Mouse (Mus musculus): Measurements from ENCODE around the gene Pih1d1. TPM values are rescaled to one million over a fixed set of nuclear protein-coding genes. Genes with fewer than 3 reads are reported as not detected.
A peak's percentile ranks its signal among the peaks of the same experiment; 100 is the strongest.
"Not testable (repeated sequence)": the region's sequence is repeated elsewhere in the genome, so short reads cannot be mapped to it uniquely, and the experiment has no call there.

The Pih1d1 gene
- total and polyA plus RNA-seq, 2 experiments from 2014 or later: 77.1 to 104 TPM

- Histone ChIP-seq H3K9ac (replicated peaks; ENCODE audit: low read length, poor library complexity, severe bottlenecking) (no peak overlapping the region), H3K36me3 (ENCODE audit: insufficient read depth, low read length) (no peaks in the 10 kb centered on the region), H3K9me3 (ENCODE audit: low read length) (no peaks in the 10 kb centered on the region), H3K27ac (ENCODE audit: low read depth, low read length) (no peak overlapping the region), H3K4me3 (ENCODE audit: low read depth, low read length) (peak overlapping the region; percentile 17; the same call in 1 of the 2 replicates), H3K27me3 (ENCODE audit: insufficient read depth, low read length) (peaks cover 58% of the 10 kb centered on the region), H3K4me2 (ENCODE audit: low read depth, low read length, poor library complexity, severe bottlenecking) (peak overlapping the region; percentile 13; the same call in 1 of the 2 replicates), H3K4me1 (ENCODE audit: insufficient read depth, low read length) (peaks cover 7% of the 10 kb centered on the region; the same call in 1 of the 2 replicates)
- ATAC-seq (ENCODE audit: low FRiP score) (no peak), DNase-seq (ENCODE audit: low spot score) (no peak)
- no peak for TF ChIP-seq CTCF (IDR thresholded peaks at IDR 0.05)
- WGBS: 4% methylated on average over 24 of the region's 24 CpGs
Measured at GRCm38 (mm10) chr7:45168656-45169055, 14.6 kb downstream of the Pih1d1 start.

GRCm38 (mm10) chr7:45169495-45169894, 15.4 kb downstream of the Pih1d1 start:
- peaks cover 4% of the 10 kb centered on the region; the same call in 1 of the 2 replicates for H3K4me1 ChIP-seq (ENCODE audit: insufficient read depth, low read length)
- H3K4me2 ChIP-seq (ENCODE audit: low read depth, low read length, poor library complexity, severe bottlenecking): no peak overlapping the region
- no peak for ATAC-seq (ENCODE audit: low FRiP score)
- H3K36me3 ChIP-seq (ENCODE audit: insufficient read depth, low read length): no peaks in the 10 kb centered on the region
- no peak overlapping the region for H3K9ac ChIP-seq (replicated peaks; ENCODE audit: low read length, poor library complexity, severe bottlenecking)
- H3K27ac ChIP-seq (ENCODE audit: low read depth, low read length): no peak overlapping the region
- peaks cover 56% of the 10 kb centered on the region for H3K27me3 ChIP-seq (ENCODE audit: insufficient read depth, low read length)
- DNase-seq (ENCODE audit: low spot score): no peak
- no peaks in the 10 kb centered on the region for H3K9me3 ChIP-seq (ENCODE audit: low read length)
- no peak for TF ChIP-seq CTCF (IDR thresholded peaks at IDR 0.05)
- no peak overlapping the region for H3K4me3 ChIP-seq (ENCODE audit: low read depth, low read length)
- 94% methylated on average over 3 of the region's 3 CpGs for WGBS

GRCm38 (mm10) chr7:45172974-45173373, 18.9 kb downstream of the Pih1d1 start:
- H3K4me3 ChIP-seq (ENCODE audit: low read depth, low read length): no peak overlapping the region
- TF ChIP-seq CTCF (IDR thresholded peaks at IDR 0.05): peak; percentile 17
- ATAC-seq (ENCODE audit: low FRiP score): no peak
- peaks cover 8% of the 10 kb centered on the region; the same call in 1 of the 2 replicates for H3K4me1 ChIP-seq (ENCODE audit: insufficient read depth, low read length)
- H3K9ac ChIP-seq (replicated peaks; ENCODE audit: low read length, poor library complexity, severe bottlenecking): no peak overlapping the region
- no peak overlapping the region for H3K27ac ChIP-seq (ENCODE audit: low read depth, low read length)
- WGBS: 69% methylated on average over 7 of the region's 7 CpGs
- H3K4me2 ChIP-seq (ENCODE audit: low read depth, low read length, poor library complexity, severe bottlenecking): no peak overlapping the region
- peaks cover 58% of the 10 kb centered on the region for H3K27me3 ChIP-seq (ENCODE audit: insufficient read depth, low read length)
- H3K36me3 ChIP-seq (ENCODE audit: insufficient read depth, low read length): no peaks in the 10 kb centered on the region
- no peak for DNase-seq (ENCODE audit: low spot score)
- H3K9me3 ChIP-seq (ENCODE audit: low read length): no peaks in the 10 kb centered on the region

- H3K4me2 ChIP-seq (ENCODE audit: low read depth, low read length, poor library complexity, severe bottlenecking); DNase-seq (ENCODE audit: low spot score); H3K4me1 ChIP-seq (ENCODE audit: insufficient read depth, low read length); H3K36me3 ChIP-seq (ENCODE audit: insufficient read depth, low read length); H3K4me3 ChIP-seq (ENCODE audit: low read depth, low read length); H3K9ac ChIP-seq (replicated peaks; ENCODE audit: low read length, poor library complexity, severe bottlenecking); H3K27ac ChIP-seq (ENCODE audit: low read depth, low read length); H3K9me3 ChIP-seq (ENCODE audit: low read length); ATAC-seq (ENCODE audit: low FRiP score): not testable (repeated sequence)
- peak; percentile 60 for TF ChIP-seq CTCF (IDR thresholded peaks at IDR 0.05)
- H3K27me3 ChIP-seq (ENCODE audit: insufficient read depth, low read length): peaks cover 58% of the 10 kb centered on the region
- WGBS: 67% methylated on average over 1 of the region's 1 CpGs
Measured at GRCm38 (mm10) chr7:45173772-45174171, 19.7 kb downstream of the Pih1d1 start.

GRCm38 (mm10) chr7:45174567-45175280, 20.6 kb downstream of the Pih1d1 start:
- no peak for TF ChIP-seq CTCF (IDR thresholded peaks at IDR 0.05)
- no peak overlapping the region for H3K9ac ChIP-seq (replicated peaks; ENCODE audit: low read length, poor library complexity, severe bottlenecking)
- ATAC-seq (ENCODE audit: low FRiP score) (no peak), DNase-seq (ENCODE audit: low spot score) (no peak)
- H3K27ac ChIP-seq (ENCODE audit: low read depth, low read length): no peak overlapping the region
- H3K27me3 ChIP-seq (ENCODE audit: insufficient read depth, low read length): peaks cover 58% of the 10 kb centered on the region
- 0 out of 2 replicates have a peak overlapping the region, but pooled peaks have one; percentile 6 for H3K4me3 ChIP-seq (ENCODE audit: low read depth, low read length)
- H3K9me3 ChIP-seq (ENCODE audit: low read length): no peaks in the 10 kb centered on the region
- 4% methylated on average over 25 of the region's 29 CpGs for WGBS
- no peak overlapping the region for H3K4me2 ChIP-seq (ENCODE audit: low read depth, low read length, poor library complexity, severe bottlenecking)
- peaks cover 5% of the 10 kb centered on the region; the same call in 1 of the 2 replicates for H3K4me1 ChIP-seq (ENCODE audit: insufficient read depth, low read length)
- no peaks in the 10 kb centered on the region for H3K36me3 ChIP-seq (ENCODE audit: insufficient read depth, low read length)

- ATAC-seq (ENCODE audit: low FRiP score) (no peak), DNase-seq (ENCODE audit: low spot score) (no peak)
Measured at GRCm38 (mm10) chr7:45175398-45175797, 21.3 kb downstream of the Pih1d1 start.

More at GRCm38 (mm10) chr7:45175398-45175797, 21.3 kb downstream of the Pih1d1 start:
- no peak for TF ChIP-seq CTCF (IDR thresholded peaks at IDR 0.05)
- Histone ChIP-seq H3K36me3 (ENCODE audit: insufficient read depth, low read length) (no peaks in the 10 kb centered on the region), H3K9me3 (ENCODE audit: low read length) (no peaks in the 10 kb centered on the region), H3K4me2 (ENCODE audit: low read depth, low read length, poor library complexity, severe bottlenecking) (no peak overlapping the region), H3K9ac (replicated peaks; ENCODE audit: low read length, poor library complexity, severe bottlenecking) (no peak overlapping the region), H3K4me1 (ENCODE audit: insufficient read depth, low read length) (peaks cover 5% of the 10 kb centered on the region; the same call in 1 of the 2 replicates), H3K27ac (ENCODE audit: low read depth, low read length) (no peak overlapping the region), H3K27me3 (ENCODE audit: insufficient read depth, low read length) (peaks cover 64% of the 10 kb centered on the region), H3K4me3 (ENCODE audit: low read depth, low read length) (no peak overlapping the region)
- WGBS: 3% methylated on average over 13 of the region's 13 CpGs
